Mouse (Mus musculus): ENCODE data around the gene Pmel. TPM values are rescaled to one million over a fixed set of nuclear protein-coding genes. Genes with fewer than 3 reads are reported as not detected.
"Not testable (repeated sequence)": the region's sequence is repeated elsewhere in the genome, so short reads cannot be mapped to it uniquely, and the experiment has no call there.

Pmel gene
- polyA plus RNA-seq, 1 experiment from 2014 or later: 0.87 TPM

DNA sequence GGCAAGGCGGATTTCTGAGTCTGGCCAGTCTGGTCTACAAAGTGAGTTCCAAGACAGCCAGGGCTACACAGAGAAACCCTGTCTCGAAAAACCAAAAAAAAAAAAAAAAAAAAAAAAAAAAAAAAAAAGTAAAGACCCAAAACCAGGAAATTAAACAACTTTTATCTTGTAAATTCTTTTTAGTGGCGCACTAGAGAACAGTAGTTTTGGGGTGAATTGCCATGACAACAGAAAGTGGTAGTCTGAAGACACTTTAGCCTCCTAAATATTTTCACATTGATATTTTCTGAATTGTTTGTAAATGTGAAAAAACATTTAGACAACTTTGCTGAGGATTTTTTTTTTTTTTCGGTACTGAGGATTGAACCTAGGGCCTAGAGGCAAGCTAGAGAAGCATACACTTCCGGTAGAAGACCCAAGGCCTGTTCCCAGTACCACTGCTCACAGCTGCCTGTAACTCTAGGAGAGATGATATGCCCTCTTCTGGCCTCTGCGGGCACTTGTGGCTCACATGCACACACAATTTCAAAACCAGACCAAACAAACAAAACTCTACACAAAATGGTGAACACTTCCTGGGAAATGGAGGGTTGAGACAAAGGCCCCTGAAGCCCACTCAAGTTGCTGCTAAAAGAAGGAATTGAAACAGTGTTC is 6.8 kb upstream of the Pmel start:
- Histone ChIP-seq H3K4me3 (ENCODE audit: low read depth, low read length) (no peak overlapping the region; the same call in 1 of the 2 replicates), H3K27me3 (ENCODE audit: control insufficient read depth, insufficient read depth, low read length) (no peaks in the 10 kb centered on the region), H3K9me3 (ENCODE audit: control insufficient read depth, low read length) (no peaks in the 10 kb centered on the region), H3K4me1 (ENCODE audit: control insufficient read depth, insufficient read depth, low read length) (peaks cover 5% of the 10 kb centered on the region; the same call in 1 of the 2 replicates), H3K36me3 (ENCODE audit: control insufficient read depth, insufficient read depth, low read length) (peaks cover 10% of the 10 kb centered on the region; the same call in 1 of the 2 replicates), H3K27ac (replicated peaks; ENCODE audit: low read depth, low read length) (no peak overlapping the region), H3K9ac (ENCODE audit: low read length) (no peak overlapping the region), H3K4me2 (ENCODE audit: low read depth, severe bottlenecking) (no peak overlapping the region)
- WGBS: 88% methylated on average over 6 of the region's 6 CpGs
- DNase-seq (ENCODE audit: low spot score) (no peak), ATAC-seq (ENCODE audit: insufficient number of reproducible peaks, low FRiP score, low TSS enrichment, low read depth) (no peak)

DNA sequence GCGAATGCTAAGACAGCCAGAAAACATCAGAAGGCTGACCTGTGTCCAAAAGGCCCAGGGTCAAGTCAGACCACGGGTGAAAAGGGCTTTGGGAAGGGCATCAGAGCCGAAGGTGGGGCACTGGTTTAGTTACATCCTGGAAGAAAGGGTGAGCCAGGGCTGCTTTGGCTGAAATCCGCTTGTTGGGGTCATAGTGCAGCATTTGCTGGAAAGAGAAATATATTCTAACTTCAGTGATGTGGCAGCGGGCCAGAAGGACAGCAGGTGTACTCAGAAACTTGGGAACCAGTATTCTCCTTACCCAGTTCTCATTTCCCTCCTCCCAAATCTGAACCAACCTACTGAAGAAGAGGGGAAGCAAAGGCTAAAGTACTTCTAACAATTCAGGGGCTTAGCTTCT is 5.0 kb upstream of the Pmel start:
- no peak for ATAC-seq (ENCODE audit: insufficient number of reproducible peaks, low FRiP score, low TSS enrichment, low read depth)
- WGBS: 88% methylated on average over 5 of the region's 5 CpGs
- no peak overlapping the region for H3K27ac ChIP-seq (replicated peaks; ENCODE audit: low read depth, low read length)

DNA sequence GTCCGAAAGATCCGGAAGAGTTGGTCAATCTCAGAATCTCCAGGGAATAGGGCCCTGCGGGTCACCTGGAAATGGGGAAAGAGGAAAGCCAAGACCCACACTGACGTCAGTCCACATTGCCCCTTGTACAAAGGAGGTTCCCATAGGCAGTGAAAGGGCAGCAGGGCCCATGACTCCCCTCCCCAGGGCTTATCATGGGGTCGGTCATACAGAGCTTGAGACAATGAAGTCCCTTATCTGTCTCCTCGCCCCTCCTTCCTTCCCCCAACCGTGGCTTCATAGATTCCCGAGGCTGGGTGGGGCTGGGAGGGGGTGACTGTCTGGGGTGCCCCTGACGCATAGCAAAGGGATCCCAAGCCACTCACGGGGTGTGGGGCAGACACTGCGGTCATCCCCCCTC is 4.4 kb upstream of the Pmel start:
- Histone ChIP-seq H3K4me3 (ENCODE audit: low read depth, low read length) (no peak overlapping the region), H3K4me2 (ENCODE audit: low read depth, severe bottlenecking) (no peak overlapping the region), H3K9me3 (ENCODE audit: control insufficient read depth, low read length) (no peaks in the 10 kb centered on the region), H3K36me3 (ENCODE audit: control insufficient read depth, insufficient read depth, low read length) (peaks cover 10% of the 10 kb centered on the region; the same call in 1 of the 2 replicates), H3K27me3 (ENCODE audit: control insufficient read depth, insufficient read depth, low read length) (no peaks in the 10 kb centered on the region), H3K27ac (replicated peaks; ENCODE audit: low read depth, low read length) (no peak overlapping the region), H3K9ac (ENCODE audit: low read length) (no peak overlapping the region), H3K4me1 (ENCODE audit: control insufficient read depth, insufficient read depth, low read length) (peaks cover 10% of the 10 kb centered on the region; the same call in 1 of the 2 replicates)
- WGBS: 88% methylated on average over 11 of the region's 11 CpGs
- no peak for ATAC-seq (ENCODE audit: insufficient number of reproducible peaks, low FRiP score, low TSS enrichment, low read depth)
- no peak for DNase-seq (ENCODE audit: low spot score)

More for the DNA sequence above, 5.0 kb upstream of the Pmel start:
- DNase-seq (ENCODE audit: low spot score): no peak
- Histone ChIP-seq H3K9ac (ENCODE audit: low read length) (no peak overlapping the region), H3K36me3 (ENCODE audit: control insufficient read depth, insufficient read depth, low read length) (peaks cover 10% of the 10 kb centered on the region; the same call in 1 of the 2 replicates), H3K4me1 (ENCODE audit: control insufficient read depth, insufficient read depth, low read length) (peaks cover 10% of the 10 kb centered on the region; the same call in 1 of the 2 replicates), H3K27me3 (ENCODE audit: control insufficient read depth, insufficient read depth, low read length) (no peaks in the 10 kb centered on the region), H3K4me3 (ENCODE audit: low read depth, low read length) (no peak overlapping the region), H3K9me3 (ENCODE audit: control insufficient read depth, low read length) (no peaks in the 10 kb centered on the region), H3K4me2 (ENCODE audit: low read depth, severe bottlenecking) (no peak overlapping the region)

DNA sequence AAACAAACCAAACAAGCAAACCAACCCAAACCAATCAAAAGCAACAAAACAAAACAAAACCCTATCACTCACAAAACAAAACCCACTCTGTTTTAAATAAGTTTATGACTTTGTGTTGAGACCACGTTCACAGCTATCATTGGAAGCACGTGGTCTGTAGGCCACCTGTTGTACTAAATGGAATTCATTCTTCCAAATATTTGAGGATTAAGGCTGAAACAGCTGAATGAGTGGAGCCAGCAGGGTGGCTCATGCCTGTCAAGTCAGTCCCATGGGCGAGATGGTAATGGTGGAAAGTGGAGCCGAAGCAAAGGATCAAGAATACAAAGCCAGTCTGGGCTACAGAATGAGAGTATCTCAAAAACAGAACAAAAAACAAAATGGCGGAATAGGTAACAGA is 3.3 kb upstream of the Pmel start:
- Histone ChIP-seq H3K4me1 (ENCODE audit: control insufficient read depth, insufficient read depth, low read length) (peaks cover 5% of the 10 kb centered on the region; the same call in 1 of the 2 replicates), H3K4me2 (ENCODE audit: low read depth, severe bottlenecking) (no peak overlapping the region), H3K36me3 (ENCODE audit: control insufficient read depth, insufficient read depth, low read length) (peaks cover 10% of the 10 kb centered on the region; the same call in 1 of the 2 replicates), H3K9me3 (ENCODE audit: control insufficient read depth, low read length) (no peaks in the 10 kb centered on the region), H3K27me3 (ENCODE audit: control insufficient read depth, insufficient read depth, low read length) (no peaks in the 10 kb centered on the region), H3K4me3 (ENCODE audit: low read depth, low read length) (no peak overlapping the region), H3K9ac (ENCODE audit: low read length) (no peak overlapping the region), H3K27ac (replicated peaks; ENCODE audit: low read depth, low read length) (no peak overlapping the region)
- 91% methylated on average over 5 of the region's 5 CpGs for WGBS
- ATAC-seq (ENCODE audit: insufficient number of reproducible peaks, low FRiP score, low TSS enrichment, low read depth): no peak
- DNase-seq (ENCODE audit: low spot score): no peak

DNA sequence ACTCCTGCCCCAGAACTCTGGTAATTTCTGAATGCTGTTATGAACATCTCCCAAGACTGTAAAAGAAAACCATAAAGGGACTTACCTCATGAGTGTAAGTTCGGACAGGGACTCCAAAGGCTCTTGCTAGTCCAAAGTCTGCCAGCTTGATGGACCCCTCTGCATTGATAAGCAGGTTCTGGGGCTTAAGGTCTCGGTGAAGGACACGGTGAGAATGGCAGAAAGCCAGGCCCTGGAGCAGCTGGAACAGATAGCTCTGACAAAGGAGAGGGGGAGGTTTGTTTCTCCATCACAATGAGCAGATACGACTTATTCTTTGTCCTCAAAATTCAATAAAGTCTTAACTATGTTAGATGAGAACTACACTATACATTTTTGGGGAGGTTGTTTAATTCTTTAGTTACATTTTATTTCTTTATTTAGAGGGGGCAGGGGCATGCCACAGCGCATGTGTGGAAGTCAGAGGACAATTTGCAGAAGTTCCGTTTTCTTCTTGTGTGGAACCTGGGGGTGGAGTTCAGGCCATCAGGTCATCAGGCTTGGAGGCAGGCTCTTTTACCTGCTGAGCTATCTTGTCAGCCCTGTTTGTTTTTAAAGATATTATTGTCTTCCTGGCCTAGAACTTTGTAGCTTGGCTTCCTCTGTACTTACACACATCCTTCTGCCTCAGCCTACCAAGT is 1.5 kb upstream of the Pmel start:
- H3K36me3 ChIP-seq (ENCODE audit: control insufficient read depth, insufficient read depth, low read length): peaks cover 10% of the 10 kb centered on the region; the same call in 1 of the 2 replicates

DNA sequence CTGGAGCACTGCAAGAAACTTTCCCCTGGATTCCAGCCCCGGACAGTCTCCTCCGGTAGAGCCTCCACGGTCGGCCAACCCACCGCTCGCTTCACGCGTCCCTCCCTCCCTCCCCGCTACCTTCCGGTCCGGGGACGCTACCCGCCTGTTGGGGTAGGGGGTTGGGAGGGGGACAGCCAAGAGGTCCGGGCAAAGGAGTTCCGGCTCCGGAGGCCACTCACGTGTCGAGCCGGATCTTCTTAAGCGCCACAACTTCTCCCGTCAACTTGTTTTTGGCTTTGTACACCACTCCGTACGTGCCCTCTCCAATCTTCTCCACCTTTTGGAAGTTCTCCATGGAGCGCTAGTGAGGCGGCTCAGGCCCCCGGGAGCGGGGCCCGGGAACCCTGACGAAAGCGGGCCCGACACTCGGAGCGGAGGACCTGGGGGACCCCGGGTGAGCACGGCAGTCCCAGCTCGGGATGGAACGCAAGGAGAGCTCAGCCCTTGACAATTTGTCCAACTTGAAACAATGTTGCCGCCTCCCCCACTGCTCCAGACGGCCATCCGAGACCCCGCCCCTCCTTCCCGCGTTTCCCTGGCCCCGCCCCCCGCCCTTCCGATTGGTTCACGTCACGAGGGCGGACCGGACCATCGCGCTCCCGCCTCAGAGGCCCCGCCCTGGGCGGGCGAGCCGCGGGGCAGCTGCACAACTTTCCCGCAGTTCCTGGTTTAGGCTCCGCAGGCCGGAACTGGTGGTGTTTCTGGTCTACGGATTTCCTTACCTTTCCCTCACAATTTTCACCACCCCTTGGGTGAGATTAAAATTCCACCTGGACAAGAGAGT is 709 bp downstream of the Pmel start, which contains the start of gene Cdk2:
Gene Cdk2 (minus strand): TSS at position 541 of the 826 bp plus-strand sequence.
- H3K27me3 ChIP-seq (ENCODE audit: control insufficient read depth, insufficient read depth, low read length): no peaks in the 10 kb centered on the region
- peaks cover 8% of the 10 kb centered on the region; the same call in 1 of the 2 replicates for H3K36me3 ChIP-seq (ENCODE audit: control insufficient read depth, insufficient read depth, low read length)
- H3K4me3 ChIP-seq (ENCODE audit: low read depth, low read length): peak within 1 kb of the TSS; percentile 76
- WGBS: under 1% methylated on average over 61 of the region's 62 CpGs
- H3K9ac ChIP-seq (ENCODE audit: low read length): peak within 1 kb of the TSS; percentile 88
- H3K4me1 ChIP-seq (ENCODE audit: control insufficient read depth, insufficient read depth, low read length): peaks cover 8% of the 10 kb centered on the region; the same call in 1 of the 2 replicates
- peak; percentile 91 for ATAC-seq (ENCODE audit: insufficient number of reproducible peaks, low FRiP score, low TSS enrichment, low read depth)
- H3K4me2 ChIP-seq (ENCODE audit: low read depth, severe bottlenecking): peak within 1 kb of the TSS; percentile 82
- peak within 1 kb of the TSS; percentile 90 for H3K27ac ChIP-seq (replicated peaks; ENCODE audit: low read depth, low read length)
- H3K9me3 ChIP-seq (ENCODE audit: control insufficient read depth, low read length): no peaks in the 10 kb centered on the region
- DNase-seq (ENCODE audit: low spot score): peak; percentile 92

More for the DNA sequence above, 1.5 kb upstream of the Pmel start:
- H3K4me2 ChIP-seq (ENCODE audit: low read depth, severe bottlenecking): no peak overlapping the region
- no peak overlapping the region for H3K27ac ChIP-seq (replicated peaks; ENCODE audit: low read depth, low read length)
- no peak for ATAC-seq (ENCODE audit: insufficient number of reproducible peaks, low FRiP score, low TSS enrichment, low read depth)
- no peak overlapping the region for H3K4me3 ChIP-seq (ENCODE audit: low read depth, low read length)
- no peaks in the 10 kb centered on the region for H3K27me3 ChIP-seq (ENCODE audit: control insufficient read depth, insufficient read depth, low read length)
- WGBS: 93% methylated on average over 6 of the region's 6 CpGs
- H3K9me3 ChIP-seq (ENCODE audit: control insufficient read depth, low read length): no peaks in the 10 kb centered on the region
- no peak overlapping the region for H3K9ac ChIP-seq (ENCODE audit: low read length)
- H3K4me1 ChIP-seq (ENCODE audit: control insufficient read depth, insufficient read depth, low read length): peaks cover 8% of the 10 kb centered on the region; the same call in 1 of the 2 replicates
- no peak for DNase-seq (ENCODE audit: low spot score)

DNA sequence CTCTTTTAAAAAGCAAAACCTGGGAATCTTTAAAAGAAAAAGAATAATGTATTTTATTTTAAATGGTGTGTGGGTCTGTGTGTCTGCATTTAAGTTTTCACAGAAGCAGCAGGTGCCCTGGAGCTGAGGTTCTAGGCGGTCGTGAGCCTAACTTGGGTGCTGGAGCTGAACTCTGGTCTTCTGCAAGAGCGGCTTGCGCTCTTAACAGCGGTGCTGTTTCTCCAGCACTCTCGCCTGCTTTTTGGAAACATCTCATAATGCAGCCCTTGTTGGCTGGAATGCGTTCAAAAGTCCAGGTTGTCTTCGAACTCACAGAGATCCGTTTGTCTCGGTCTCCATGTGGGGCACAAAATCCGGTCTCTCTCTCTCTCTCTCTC is 1.3 kb downstream of the Pmel start:
- Histone ChIP-seq H3K9me3 (ENCODE audit: control insufficient read depth, low read length) (no peaks in the 10 kb centered on the region), H3K9ac (ENCODE audit: low read length) (peak overlapping the region; percentile 88), H3K4me2 (ENCODE audit: low read depth, severe bottlenecking) (peak overlapping the region; percentile 82), H3K36me3 (ENCODE audit: control insufficient read depth, insufficient read depth, low read length) (peaks cover 8% of the 10 kb centered on the region; the same call in 1 of the 2 replicates), H3K4me3 (ENCODE audit: low read depth, low read length) (peak overlapping the region; percentile 76), H3K27me3 (ENCODE audit: control insufficient read depth, insufficient read depth, low read length) (no peaks in the 10 kb centered on the region), H3K4me1 (ENCODE audit: control insufficient read depth, insufficient read depth, low read length) (peaks cover 8% of the 10 kb centered on the region; the same call in 1 of the 2 replicates), H3K27ac (replicated peaks; ENCODE audit: low read depth, low read length) (peak overlapping the region; percentile 43; the same call in 1 of the 2 replicates)
- DNase-seq (ENCODE audit: low spot score) (peak; percentile 37), ATAC-seq (ENCODE audit: insufficient number of reproducible peaks, low FRiP score, low TSS enrichment, low read depth) (peak; percentile 4; the same call in 1 of the 2 replicates)
- WGBS: 16% methylated on average over 11 of the region's 11 CpGs

DNA sequence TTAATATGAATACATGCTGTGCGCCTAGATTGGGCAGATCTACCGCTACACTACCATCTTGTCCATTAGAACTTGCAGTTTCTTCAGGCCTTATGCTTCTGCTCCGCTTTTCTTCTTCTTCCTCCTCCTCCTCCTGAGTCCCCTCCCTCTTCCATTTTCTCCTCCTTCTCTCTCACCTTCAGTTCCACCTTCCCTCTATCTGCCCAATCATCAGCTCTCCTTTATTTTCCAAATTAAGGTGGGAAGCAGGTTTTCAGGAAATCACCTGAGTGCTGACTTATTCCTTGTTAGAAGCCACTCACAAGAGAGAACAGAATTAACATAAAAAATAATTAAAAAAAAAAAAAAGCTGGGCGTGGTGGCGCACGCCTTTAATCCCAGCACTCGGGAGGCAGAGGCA is 7.3 kb downstream of the Pmel start:
- H3K4me1 ChIP-seq (ENCODE audit: control insufficient read depth, insufficient read depth, low read length); H3K27me3 ChIP-seq (ENCODE audit: control insufficient read depth, insufficient read depth, low read length); H3K4me3 ChIP-seq (ENCODE audit: low read depth, low read length); H3K4me2 ChIP-seq (ENCODE audit: low read depth, severe bottlenecking); DNase-seq (ENCODE audit: low spot score); H3K9me3 ChIP-seq (ENCODE audit: control insufficient read depth, low read length); H3K9ac ChIP-seq (ENCODE audit: low read length); H3K36me3 ChIP-seq (ENCODE audit: control insufficient read depth, insufficient read depth, low read length); H3K27ac ChIP-seq (replicated peaks; ENCODE audit: low read depth, low read length); ATAC-seq (ENCODE audit: insufficient number of reproducible peaks, low FRiP score, low TSS enrichment, low read depth): not testable (repeated sequence)
- 96% methylated on average over 7 of the region's 7 CpGs for WGBS

All from limb, embryonic 11.5 days (tissue).